Mouse (Mus musculus): ENCODE data around the gene Klhdc8a. TPM values are rescaled to one million over a fixed set of nuclear protein-coding genes. Genes with fewer than 3 reads are reported as not detected.

Klhdc8a gene
- 0.06 and 0.07 TPM in 2 replicates for polyA plus RNA-seq (2016; fragmentation: Nextera tagmentation; extraction: Ambion mirVana)

- ATAC-seq = no peak
- Histone ChIP-seq H3K27me3 (replicated peaks) (peaks cover 95% of the 10 kb centered on the region), H3K9me3 (replicated peaks) (no peaks in the 10 kb centered on the region), H3K36me3 (no peaks in the 10 kb centered on the region), H3K4me1 (peaks cover 10% of the 10 kb centered on the region), H3K27ac (no peak within 1 kb of the TSS), H3K4me3 (peak within 1 kb of the TSS; percentile 45), H3K4me2 (peak within 1 kb of the TSS; percentile 77), H3K9ac (peak within 1 kb of the TSS; percentile 42)
- WGBS (ENCODE audit: insufficient replicate concordance) = 3% methylated on average over 28 of the region's 28 CpGs
Observed at GRCm38 (mm10) chr1:132298425-132298800, at the start of gene Klhdc8a. Gene Klhdc8a (plus strand): TSS chr1:132298626.

DNA sequence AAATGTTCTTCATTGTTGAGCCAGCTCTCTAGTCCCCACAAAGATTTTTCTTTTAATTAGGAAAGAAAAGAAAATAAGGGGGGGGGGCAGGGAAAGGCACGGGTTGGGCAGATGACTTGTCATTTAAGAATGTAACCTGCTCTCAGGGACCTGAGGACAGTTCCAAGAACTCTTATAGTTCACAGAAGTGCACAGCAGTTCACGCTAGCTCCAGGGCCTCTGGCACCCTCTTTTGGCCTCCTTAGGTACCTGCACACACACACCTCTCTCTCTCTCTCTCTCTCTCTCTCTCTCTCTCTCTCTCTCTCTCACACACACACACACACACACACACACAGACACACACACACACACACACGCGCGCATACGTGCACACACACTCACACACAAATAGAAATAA lies 44.0 kb upstream of the Klhdc8a start:
- 0 out of 2 replicates have a peak, but pooled peaks cover 2% of the 10 kb centered on the region for H3K27me3 ChIP-seq (replicated peaks)
- H3K36me3 ChIP-seq = no peaks in the 10 kb centered on the region
- H3K27ac ChIP-seq = no peak overlapping the region
- ATAC-seq = no peak
- no peaks in the 10 kb centered on the region for H3K9me3 ChIP-seq (replicated peaks)
- no peaks in the 10 kb centered on the region for H3K4me1 ChIP-seq
- 70% methylated on average over 6 of the region's 6 CpGs for WGBS (ENCODE audit: insufficient replicate concordance)
- H3K4me2 ChIP-seq = no peak overlapping the region
- no peak overlapping the region for H3K4me3 ChIP-seq
- no peak overlapping the region for H3K9ac ChIP-seq

DNA sequence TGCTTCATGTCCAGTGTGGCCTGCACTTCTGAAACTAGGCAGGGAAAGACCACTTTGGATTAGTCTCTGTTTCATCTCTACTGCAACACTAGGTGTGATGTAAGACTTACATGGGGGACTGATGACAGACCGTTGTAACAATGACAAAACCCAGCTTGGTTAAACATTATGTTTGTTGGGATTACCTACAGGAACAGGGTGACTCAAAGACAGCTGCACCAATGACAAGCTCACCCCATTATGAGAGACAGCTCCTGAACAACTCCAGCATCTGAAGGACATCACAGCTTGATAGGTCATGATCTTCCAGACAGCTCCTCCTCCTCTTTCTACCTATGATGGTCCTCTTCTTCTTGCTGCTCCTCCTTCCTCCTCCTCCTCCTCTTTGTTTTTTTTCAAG lies 38.1 kb upstream of the Klhdc8a start:
- Histone ChIP-seq H3K9me3 (replicated peaks) (no peaks in the 10 kb centered on the region), H3K4me3 (no peak overlapping the region), H3K27ac (no peak overlapping the region), H3K36me3 (no peaks in the 10 kb centered on the region), H3K9ac (no peak overlapping the region), H3K4me2 (no peak overlapping the region), H3K4me1 (peaks cover 18% of the 10 kb centered on the region), H3K27me3 (replicated peaks) (0 out of 2 replicates have a peak, but pooled peaks cover 4% of the 10 kb centered on the region)
- 78% methylated on average over 1 of the region's 1 CpGs for WGBS (ENCODE audit: insufficient replicate concordance)
- no peak for ATAC-seq

- no peak overlapping the region for H3K4me2 ChIP-seq
- H3K9ac ChIP-seq = no peak overlapping the region
- WGBS (ENCODE audit: insufficient replicate concordance) = 43% methylated on average over 5 of the region's 5 CpGs
- ATAC-seq = no peak
- H3K36me3 ChIP-seq = no peaks in the 10 kb centered on the region
- no peaks in the 10 kb centered on the region for H3K9me3 ChIP-seq (replicated peaks)
- no peak overlapping the region for H3K4me3 ChIP-seq
- no peak overlapping the region for H3K27ac ChIP-seq
- peaks cover 21% of the 10 kb centered on the region for H3K4me1 ChIP-seq
- H3K27me3 ChIP-seq (replicated peaks) = 0 out of 2 replicates have a peak, but pooled peaks cover 4% of the 10 kb centered on the region
Observed at GRCm38 (mm10) chr1:132261058-132261457, 37.4 kb upstream of the Klhdc8a start.

- Histone ChIP-seq H3K4me3 (no peak overlapping the region), H3K36me3 (no peaks in the 10 kb centered on the region), H3K4me2 (no peak overlapping the region), H3K27me3 (replicated peaks) (peaks cover 8% of the 10 kb centered on the region; the same call in 1 of the 2 replicates), H3K27ac (no peak overlapping the region), H3K9me3 (replicated peaks) (no peaks in the 10 kb centered on the region), H3K9ac (no peak overlapping the region), H3K4me1 (peaks cover 21% of the 10 kb centered on the region)
- 85% methylated on average over 4 of the region's 4 CpGs for WGBS (ENCODE audit: insufficient replicate concordance)
- no peak for ATAC-seq
Observed at GRCm38 (mm10) chr1:132263618-132264017, 34.8 kb upstream of the Klhdc8a start.

- no peak overlapping the region for H3K4me3 ChIP-seq
- H3K4me1 ChIP-seq = peaks cover 21% of the 10 kb centered on the region
- ATAC-seq = peak; percentile 97
- peaks cover 14% of the 10 kb centered on the region; the same call in 1 of the 2 replicates for H3K27me3 ChIP-seq (replicated peaks)
- H3K27ac ChIP-seq = peak overlapping the region; percentile 56; the same call in 1 of the 2 replicates
- H3K9ac ChIP-seq = no peak overlapping the region
- no peaks in the 10 kb centered on the region for H3K9me3 ChIP-seq (replicated peaks)
- no peaks in the 10 kb centered on the region for H3K36me3 ChIP-seq
- WGBS (ENCODE audit: insufficient replicate concordance) = 28% methylated on average over 7 of the region's 7 CpGs
- peak overlapping the region; percentile 47 for H3K4me2 ChIP-seq
Observed at GRCm38 (mm10) chr1:132264577-132264976, 33.8 kb upstream of the Klhdc8a start.

DNA sequence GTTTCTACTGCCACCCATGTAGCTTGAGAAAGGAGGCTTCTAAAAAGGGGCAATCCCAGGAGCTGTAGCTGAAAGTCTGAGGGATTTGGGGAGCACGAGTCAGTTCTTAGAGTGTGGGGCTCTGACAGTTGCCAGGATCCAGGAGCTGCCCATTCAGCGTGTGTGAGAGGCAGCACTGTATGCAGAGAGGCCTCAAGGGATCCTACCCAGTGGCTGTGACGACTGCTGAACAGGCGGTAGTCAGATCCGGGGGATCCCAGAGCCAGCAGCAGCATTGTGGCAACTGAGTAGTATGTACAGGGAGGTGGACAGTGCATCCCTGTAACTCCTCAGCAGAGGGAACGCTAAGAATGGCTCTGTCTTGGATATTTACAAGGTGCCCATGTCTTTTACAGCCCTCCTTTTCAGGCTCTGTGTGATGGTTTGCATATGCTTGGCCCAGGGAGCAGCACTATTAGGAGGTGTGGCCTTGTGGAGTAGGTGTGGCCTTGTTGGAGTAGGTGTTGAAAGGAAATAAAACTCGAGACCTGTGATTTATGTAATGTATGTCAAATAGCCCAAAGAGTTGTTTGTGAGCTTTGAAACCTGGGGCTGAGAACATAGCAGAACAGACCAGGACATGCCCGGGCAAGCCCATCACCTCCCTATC lies 33.1 kb upstream of the Klhdc8a start:
- H3K9me3 ChIP-seq (replicated peaks) = no peaks in the 10 kb centered on the region
- H3K9ac ChIP-seq = no peak overlapping the region
- no peak for ATAC-seq
- peak overlapping the region; percentile 56; the same call in 1 of the 2 replicates for H3K27ac ChIP-seq
- 75% methylated on average over 8 of the region's 8 CpGs for WGBS (ENCODE audit: insufficient replicate concordance)
- H3K27me3 ChIP-seq (replicated peaks) = peaks cover 19% of the 10 kb centered on the region; the same call in 1 of the 2 replicates
- H3K4me1 ChIP-seq = peaks cover 21% of the 10 kb centered on the region
- peak overlapping the region; percentile 47 for H3K4me2 ChIP-seq
- no peaks in the 10 kb centered on the region for H3K36me3 ChIP-seq
- H3K4me3 ChIP-seq = no peak overlapping the region

DNA sequence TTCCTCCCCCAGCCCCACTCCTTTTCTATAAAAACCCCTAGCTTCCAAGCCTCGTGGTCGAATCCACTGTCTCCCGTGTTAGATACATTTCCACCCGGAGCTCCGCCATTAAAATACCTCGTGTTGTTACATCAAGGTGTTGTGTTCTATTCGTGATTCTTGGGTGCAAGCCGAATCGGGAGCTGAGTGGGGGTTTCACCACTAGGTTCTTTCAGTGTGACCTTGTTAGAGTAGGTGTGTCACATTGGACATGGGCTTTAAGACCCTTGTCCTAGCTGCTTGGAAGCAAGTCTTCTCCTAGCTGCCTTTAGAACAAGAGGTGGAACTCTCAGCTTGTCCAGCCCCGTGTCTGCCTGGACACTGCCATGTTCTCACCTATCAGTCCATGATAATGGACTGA lies 32.5 kb upstream of the Klhdc8a start:
- H3K9me3 ChIP-seq (replicated peaks) = no peaks in the 10 kb centered on the region
- WGBS (ENCODE audit: insufficient replicate concordance) = 77% methylated on average over 10 of the region's 10 CpGs
- no peak overlapping the region for H3K4me2 ChIP-seq
- ATAC-seq = no peak
- peaks cover 19% of the 10 kb centered on the region; the same call in 1 of the 2 replicates for H3K27me3 ChIP-seq (replicated peaks)
- no peak overlapping the region for H3K27ac ChIP-seq
- H3K9ac ChIP-seq = no peak overlapping the region
- no peaks in the 10 kb centered on the region for H3K36me3 ChIP-seq
- H3K4me3 ChIP-seq = no peak overlapping the region
- peaks cover 21% of the 10 kb centered on the region for H3K4me1 ChIP-seq

- H3K4me2 ChIP-seq = no peak overlapping the region
- no peak for ATAC-seq
Observed at GRCm38 (mm10) chr1:132266791-132267557, 31.5 kb upstream of the Klhdc8a start.

GRCm38 (mm10) chr1:132267959-132268358 lies 30.5 kb upstream of the Klhdc8a start:
- no peak overlapping the region for H3K4me2 ChIP-seq
- 53% methylated on average over 2 of the region's 2 CpGs for WGBS (ENCODE audit: insufficient replicate concordance)
- H3K27ac ChIP-seq = no peak overlapping the region
- no peak overlapping the region for H3K9ac ChIP-seq
- peaks cover 32% of the 10 kb centered on the region; the same call in 1 of the 2 replicates for H3K27me3 ChIP-seq (replicated peaks)
- no peak for ATAC-seq
- no peaks in the 10 kb centered on the region for H3K9me3 ChIP-seq (replicated peaks)
- H3K4me1 ChIP-seq = peaks cover 31% of the 10 kb centered on the region
- no peak overlapping the region for H3K4me3 ChIP-seq
- H3K36me3 ChIP-seq = no peaks in the 10 kb centered on the region

More at GRCm38 (mm10) chr1:132266791-132267557, 31.5 kb upstream of the Klhdc8a start:
- Histone ChIP-seq H3K27me3 (replicated peaks) (peaks cover 26% of the 10 kb centered on the region; the same call in 1 of the 2 replicates), H3K36me3 (no peaks in the 10 kb centered on the region), H3K4me1 (peaks cover 27% of the 10 kb centered on the region), H3K9me3 (replicated peaks) (no peaks in the 10 kb centered on the region), H3K4me3 (no peak overlapping the region), H3K27ac (no peak overlapping the region), H3K9ac (no peak overlapping the region)
- 46% methylated on average over 8 of the region's 8 CpGs for WGBS (ENCODE audit: insufficient replicate concordance)

- H3K9me3 ChIP-seq (replicated peaks) = no peaks in the 10 kb centered on the region
- no peak overlapping the region for H3K9ac ChIP-seq
- H3K4me3 ChIP-seq = no peak overlapping the region
- no peaks in the 10 kb centered on the region for H3K36me3 ChIP-seq
- 77% methylated on average over 7 of the region's 7 CpGs for WGBS (ENCODE audit: insufficient replicate concordance)
- H3K4me1 ChIP-seq = peaks cover 31% of the 10 kb centered on the region
- no peak overlapping the region for H3K27ac ChIP-seq
- peaks cover 32% of the 10 kb centered on the region; the same call in 1 of the 2 replicates for H3K27me3 ChIP-seq (replicated peaks)
- H3K4me2 ChIP-seq = no peak overlapping the region
- ATAC-seq = no peak
Observed at GRCm38 (mm10) chr1:132268418-132269060, 29.9 kb upstream of the Klhdc8a start.

DNA sequence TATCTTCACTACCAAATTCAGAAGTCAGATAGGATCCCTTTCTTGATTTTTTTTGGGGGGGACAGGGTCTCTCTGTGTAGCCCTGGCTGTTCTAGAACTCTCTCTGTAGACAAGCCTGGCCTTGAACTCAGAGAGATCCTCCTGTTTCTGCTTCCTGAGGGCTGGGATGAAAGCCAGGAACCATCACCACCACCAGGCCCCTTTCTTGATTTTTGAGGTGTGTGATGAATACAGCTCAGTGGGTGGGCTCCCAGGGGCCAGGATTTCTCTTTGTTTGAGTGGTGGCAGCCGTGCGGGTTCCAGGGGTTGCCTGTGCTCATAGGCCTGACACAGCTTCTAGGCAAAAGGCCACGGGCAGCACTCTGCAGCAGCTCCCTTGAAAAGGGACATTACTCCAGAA lies 27.2 kb upstream of the Klhdc8a start:
- no peak overlapping the region for H3K4me3 ChIP-seq
- H3K27me3 ChIP-seq (replicated peaks) = peaks cover 32% of the 10 kb centered on the region; the same call in 1 of the 2 replicates
- H3K4me1 ChIP-seq = peaks cover 10% of the 10 kb centered on the region
- no peak overlapping the region for H3K27ac ChIP-seq
- H3K36me3 ChIP-seq = no peaks in the 10 kb centered on the region
- H3K9ac ChIP-seq = no peak overlapping the region
- no peaks in the 10 kb centered on the region for H3K9me3 ChIP-seq (replicated peaks)
- H3K4me2 ChIP-seq = no peak overlapping the region
- WGBS (ENCODE audit: insufficient replicate concordance) = 63% methylated on average over 3 of the region's 3 CpGs
- no peak for ATAC-seq
